Mouse (Mus musculus) intestine, postnatal 0 days (tissue): ENCODE measurements around the gene Dusp21. TPM values are rescaled to one million over a fixed set of nuclear protein-coding genes. Genes with fewer than 3 reads are reported as not detected.

Experiments used
- ATAC-seq: fragments of 200-750 bp; cut with Nextera tagmentation; 2 replicates; pipeline ENCODE4 v1.8.0; 2017; ENCODE audit warnings: mild to moderate bottlenecking, moderate TSS enrichment, moderate library complexity
- H3K27ac ChIP-seq: fragments of 300-500 bp; sonication (generic); 2 replicates; pipeline ENCODE4 v1.5.1; 2014; ENCODE audit warnings: mild to moderate bottlenecking, low read depth, low read length, moderate library complexity
- H3K27me3 ChIP-seq: fragments of 300-500 bp; sonication (generic); replicated peaks from 2 replicates; pipeline ENCODE4 v1.6.1; 2014; ENCODE audit warnings: low read length, mixed read lengths; ENCODE audit not compliant: control insufficient read depth, insufficient read depth
- H3K36me3 ChIP-seq: fragments of 300-500 bp; sonication (generic); 2 replicates; pipeline ENCODE4 v1.6.1; 2014; ENCODE audit warnings: mild to moderate bottlenecking, moderate library complexity; ENCODE audit not compliant: control insufficient read depth, insufficient read depth
- H3K4me1 ChIP-seq: fragments of 300-500 bp; sonication (generic); replicated peaks from 2 replicates; pipeline ENCODE4 v1.6.1; 2014; ENCODE audit warnings: antibody characterized with exemption, low read length, mixed read lengths; ENCODE audit not compliant: control insufficient read depth, insufficient read depth
- H3K4me2 ChIP-seq: fragments of 300-500 bp; sonication (generic); replicated peaks from 2 replicates; pipeline ENCODE4 v1.6.1; 2014; ENCODE audit warnings: low read depth, mild to moderate bottlenecking, moderate library complexity
- H3K4me3 ChIP-seq: fragments of 300-500 bp; sonication (generic); 2 replicates; pipeline ENCODE4 v1.5.1; 2014; ENCODE audit warnings: low read depth, low read length
- H3K9ac ChIP-seq: fragments of 300-500 bp; sonication (generic); 2 replicates; pipeline ENCODE4 v1.6.1; 2014; ENCODE audit warnings: mild to moderate bottlenecking, low read depth, low read length
- H3K9me3 ChIP-seq: fragments of 300-500 bp; sonication (generic); 2 replicates; pipeline ENCODE4 v1.6.1; 2016; ENCODE audit warnings: mixed run types; ENCODE audit not compliant: control insufficient read depth
- CTCF ChIP-seq: sonication (generic); IDR thresholded peaks from 2 replicates; pipeline ENCODE4 v1.5.1; 2016; ENCODE audit warnings: low read depth, mild to moderate bottlenecking, control low read depth, antibody characterized with exemption, moderate library complexity
- WGBS: fragments of 180-500 bp; shearing (Covaris S2); extraction: QIAGEN DNeasy Blood & Tissue Kit; methylation state at CpG from one replicate; pipeline ENCODE4 v1.1.7; 2014; 5-methylcytosine and 5-hydroxymethylcytosine counted together
- polyA plus RNA-seq: library from polyadenylated mRNA; unstranded; fragments of >200 nt; fragmentation: Nextera tagmentation; extraction: Ambion mirVana; gene quantifications from 2 replicates; pipeline ENCODE4 v1.2.1, GENCODE M21; 2015

Gene Dusp21
- polyA plus RNA-seq, 1 experiment from 2014 or later = not detected

DNA sequence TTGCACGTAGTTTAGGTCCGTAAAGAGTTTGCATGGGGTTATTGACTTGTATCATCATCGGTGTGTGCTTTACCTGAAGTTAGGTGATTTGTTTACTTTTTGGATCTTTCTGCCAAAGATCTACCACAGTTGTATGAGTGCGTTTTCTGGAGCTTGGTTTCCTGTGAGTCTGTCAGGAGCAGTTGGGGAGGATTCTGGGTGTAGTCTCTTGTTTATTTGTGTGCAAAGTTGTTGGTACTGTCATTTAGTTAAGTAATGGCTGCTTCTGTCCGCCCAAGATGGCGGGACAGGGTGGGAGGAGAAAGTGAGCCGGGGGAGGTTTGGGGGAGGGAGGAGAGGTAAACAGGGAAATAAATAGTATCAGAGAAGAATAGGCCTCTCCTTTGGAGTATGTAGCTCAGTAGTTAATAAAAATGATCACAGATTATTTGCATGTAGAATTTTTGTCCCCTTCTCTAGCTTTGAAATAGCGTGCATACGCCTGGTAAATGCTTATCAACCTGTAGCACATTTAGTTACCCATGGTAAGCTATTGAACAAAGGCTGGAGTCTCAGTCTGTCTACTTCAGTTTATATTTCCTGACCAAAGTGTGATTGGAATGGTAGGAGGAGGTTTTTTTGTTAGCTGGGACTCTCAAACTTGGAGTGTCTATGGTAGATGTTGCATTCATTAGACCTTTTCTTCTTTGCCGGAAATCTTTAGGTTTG, 18.4 kb downstream of the Dusp21 start:
- TF ChIP-seq CTCF = no peak
- H3K36me3 ChIP-seq = no peaks in the 10 kb centered on the region
- no peaks in the 10 kb centered on the region for H3K9me3 ChIP-seq
- ATAC-seq = no peak
- 4% methylated on average over 10 of the region's 10 CpGs for WGBS
- H3K4me3 ChIP-seq = peak overlapping the region; percentile 77
- H3K9ac ChIP-seq = peak overlapping the region; percentile 94
- H3K27ac ChIP-seq = peak overlapping the region; percentile 96
- peak overlapping the region; percentile 78 for H3K4me2 ChIP-seq
- no peaks in the 10 kb centered on the region for H3K4me1 ChIP-seq
- H3K27me3 ChIP-seq = no peaks in the 10 kb centered on the region

DNA sequence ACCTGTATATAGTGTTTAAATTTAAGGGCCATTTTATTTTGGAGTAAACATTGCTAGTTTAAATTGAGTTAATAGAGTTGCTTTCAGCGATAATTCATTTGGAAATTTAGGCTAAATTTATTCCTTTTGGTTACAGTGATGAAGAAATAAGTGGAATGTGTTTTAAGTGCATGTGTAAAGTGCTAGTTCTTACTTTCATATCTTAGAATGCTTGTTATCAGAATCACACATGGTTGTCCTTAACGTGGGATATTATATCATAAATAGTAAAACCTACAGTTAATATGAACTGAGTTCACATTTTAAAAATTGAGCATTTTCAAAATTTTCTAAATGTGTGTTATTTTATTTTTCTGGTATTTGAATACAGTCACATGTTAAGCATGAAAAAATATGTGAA, 19.5 kb downstream of the Dusp21 start:
- WGBS = 49% methylated on average over 2 of the region's 2 CpGs
- Histone ChIP-seq H3K9me3 (no peaks in the 10 kb centered on the region), H3K4me3 (peak overlapping the region; percentile 77; the same call in 1 of the 2 replicates), H3K4me2 (peak overlapping the region; percentile 78; the same call in 1 of the 2 replicates), H3K27me3 (no peaks in the 10 kb centered on the region), H3K4me1 (no peaks in the 10 kb centered on the region), H3K27ac (no peak overlapping the region), H3K36me3 (no peaks in the 10 kb centered on the region), H3K9ac (no peak overlapping the region)
- TF ChIP-seq CTCF = no peak
- no peak for ATAC-seq

DNA sequence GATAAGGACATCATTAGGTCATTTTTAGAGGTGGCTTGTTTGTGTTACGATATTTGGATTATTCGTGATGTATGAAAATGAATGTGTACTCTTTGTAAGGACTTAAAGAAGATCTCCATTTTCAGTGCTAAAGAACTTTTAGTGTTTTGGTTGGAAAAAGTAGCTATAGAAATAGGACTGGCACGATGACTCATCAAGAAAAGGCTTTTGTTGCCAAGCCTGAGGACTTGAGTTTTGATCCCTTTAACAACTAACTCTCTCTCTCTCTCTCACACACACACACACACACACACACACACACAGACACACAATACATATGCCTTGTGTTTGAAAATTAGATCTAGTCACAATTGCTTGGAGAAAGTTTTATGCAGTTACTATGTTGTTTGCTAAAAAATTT, 21.3 kb downstream of the Dusp21 start:
- no peak overlapping the region for H3K4me3 ChIP-seq
- WGBS = 59% methylated on average over 3 of the region's 3 CpGs
- H3K4me2 ChIP-seq = no peak overlapping the region
- no peak for TF ChIP-seq CTCF
- H3K27me3 ChIP-seq = no peaks in the 10 kb centered on the region
- no peaks in the 10 kb centered on the region for H3K36me3 ChIP-seq
- H3K4me1 ChIP-seq = no peaks in the 10 kb centered on the region
- no peak for ATAC-seq
- H3K9ac ChIP-seq = no peak overlapping the region
- no peaks in the 10 kb centered on the region for H3K9me3 ChIP-seq
- H3K27ac ChIP-seq = no peak overlapping the region

DNA sequence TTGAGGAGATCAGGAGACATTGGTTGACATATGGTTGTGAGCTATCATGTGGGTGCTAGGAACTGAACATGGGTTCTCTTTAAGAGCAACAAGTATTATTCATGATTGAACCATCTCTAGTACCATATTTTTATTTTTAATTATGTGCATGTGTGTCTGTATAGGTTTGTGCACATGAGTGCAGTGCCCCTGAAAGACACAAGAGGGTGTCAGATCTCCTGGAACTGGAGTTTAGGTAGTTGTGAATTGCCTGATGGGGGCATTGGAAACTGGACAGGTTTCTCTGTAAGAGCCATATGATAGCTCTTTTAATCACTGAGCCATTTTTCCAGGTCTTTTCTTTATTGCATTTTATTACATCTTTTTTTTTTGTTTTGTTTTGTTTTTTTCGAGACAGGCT, 23.3 kb downstream of the Dusp21 start:
- H3K4me1 ChIP-seq = no peaks in the 10 kb centered on the region; the same call in 1 of the 2 replicates
- WGBS = 95% methylated on average over 1 of the region's 1 CpGs
- no peak overlapping the region for H3K4me2 ChIP-seq

DNA sequence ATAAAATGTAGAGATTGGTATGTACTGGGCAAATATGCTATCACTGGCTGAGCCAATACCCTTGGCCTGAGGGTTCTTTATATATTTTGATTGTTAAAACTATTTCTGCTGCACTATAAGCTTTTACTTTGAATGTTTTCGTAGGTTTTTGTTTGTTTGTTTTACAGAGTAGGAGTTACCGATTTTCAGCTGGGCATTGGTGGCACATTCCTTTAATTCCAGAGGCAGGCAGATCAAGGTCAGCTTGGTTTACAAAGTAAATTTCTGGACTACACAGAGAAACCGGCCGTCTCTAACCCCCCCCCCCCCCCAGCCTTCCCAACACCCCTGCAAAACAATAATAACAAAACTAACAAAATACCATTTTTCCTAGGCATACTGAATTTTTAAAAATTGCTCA, 29.2 kb downstream of the Dusp21 start:
- ATAC-seq = no peak

More for the DNA sequence above, 23.3 kb downstream of the Dusp21 start:
- Histone ChIP-seq H3K4me3 (no peak overlapping the region), H3K27me3 (no peaks in the 10 kb centered on the region), H3K36me3 (no peaks in the 10 kb centered on the region), H3K9ac (no peak overlapping the region), H3K27ac (no peak overlapping the region), H3K9me3 (no peaks in the 10 kb centered on the region)
- peak; percentile 38; the same call in 1 of the 2 replicates for TF ChIP-seq CTCF
- ATAC-seq = no peak

DNA sequence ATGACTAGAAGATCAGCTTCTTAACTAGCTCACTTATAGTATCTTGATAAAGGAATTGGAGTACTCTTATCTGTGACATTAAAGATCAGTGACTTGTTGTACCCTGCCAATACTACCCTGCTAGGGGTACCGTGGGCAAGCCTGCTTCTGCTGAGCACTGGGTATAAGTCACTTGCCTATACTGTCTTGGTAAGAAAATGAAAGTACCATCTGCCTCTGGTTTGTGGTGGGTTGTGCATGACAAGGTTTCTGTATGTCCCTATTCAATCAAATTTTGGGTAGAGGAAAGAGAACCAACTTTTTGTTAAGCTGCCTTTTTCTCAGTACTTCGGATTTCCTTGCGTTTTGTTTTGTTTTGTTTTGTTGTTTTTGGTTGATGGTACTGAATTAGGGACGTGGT, 32.1 kb downstream of the Dusp21 start:
- no peak for ATAC-seq
- Histone ChIP-seq H3K9me3 (no peaks in the 10 kb centered on the region), H3K36me3 (no peaks in the 10 kb centered on the region), H3K9ac (no peak overlapping the region), H3K4me1 (no peaks in the 10 kb centered on the region; the same call in 1 of the 2 replicates), H3K4me3 (no peak overlapping the region), H3K27me3 (no peaks in the 10 kb centered on the region), H3K27ac (no peak overlapping the region), H3K4me2 (no peak overlapping the region)
- TF ChIP-seq CTCF = no peak
- 91% methylated on average over 4 of the region's 4 CpGs for WGBS

More for the DNA sequence above, 29.2 kb downstream of the Dusp21 start:
- no peaks in the 10 kb centered on the region; the same call in 1 of the 2 replicates for H3K4me1 ChIP-seq
- no peak overlapping the region for H3K27ac ChIP-seq
- no peak overlapping the region for H3K9ac ChIP-seq
- no peak overlapping the region for H3K4me3 ChIP-seq
- H3K36me3 ChIP-seq = no peaks in the 10 kb centered on the region
- H3K27me3 ChIP-seq = no peaks in the 10 kb centered on the region
- no peak for TF ChIP-seq CTCF
- no peak overlapping the region for H3K4me2 ChIP-seq
- H3K9me3 ChIP-seq = no peaks in the 10 kb centered on the region
- 23% methylated on average over 4 of the region's 4 CpGs for WGBS
